Mouse (Mus musculus): ENCODE measurements around the gene Agr3. TPM values are rescaled to one million over a fixed set of nuclear protein-coding genes. Genes with fewer than 3 reads are reported as not detected.

The Agr3 gene
- polyA plus RNA-seq (2017; shearing (Covaris generic)): 0.37 TPM

GRCm38 (mm10) chr12:35925402-35925801 lies at the start of gene Agr3:
Gene Agr3, plus strand, starts transcription at chr12:35925620.

GRCm38 (mm10) chr12:35992711-35993110 lies 67.3 kb downstream of the Agr3 start, which contains the start of gene Agr2:
Gene Agr2, plus strand, starts transcription at chr12:35992907.

Other genes with a start within 250 kb of the Agr3 start
- gene Agr2, start 67.3 kb downstream of the Agr3 start, polyA plus RNA-seq (2017; shearing (Covaris generic)): not detected
- 439 TPM for gene Tspan13, start 116.9 kb downstream of the Agr3 start, polyA plus RNA-seq (2017; shearing (Covaris generic))
- 55.8 TPM for gene Ankmy2, start 231.5 kb downstream of the Agr3 start, polyA plus RNA-seq (2017; shearing (Covaris generic))
- 200 TPM for gene Bzw2, start 232.5 kb downstream of the Agr3 start, polyA plus RNA-seq (2017; shearing (Covaris generic))